Mouse (Mus musculus) heart, adult 2 months (tissue): ENCODE data around the gene Rnasek. TPM values are rescaled to one million over a fixed set of nuclear protein-coding genes. Genes with fewer than 3 reads are reported as not detected.

Experiments
- DNase-seq, 2 experiments: peaks; one replicate each; pipeline ENCODE4 v3.0.0; 2021
- H3K27ac ChIP-seq: fragments of 200-600 bp; 2 replicates; pipeline ENCODE4 v1.8.1; 2022
- H3K27me3 ChIP-seq: fragments of 200-500 bp; 2 replicates; pipeline ENCODE4 v1.6.1; 2012; ENCODE audit warnings: mild to moderate bottlenecking, low read length, inconsistent platforms, mixed read lengths; ENCODE audit not compliant: control insufficient read depth, insufficient read depth
- H3K36me3 ChIP-seq: fragments of 200-500 bp; 2 replicates; pipeline ENCODE4 v1.6.1; 2012; ENCODE audit warnings: low read length, inconsistent platforms; ENCODE audit not compliant: control insufficient read depth, insufficient read depth
- H3K4me1 ChIP-seq: fragments of 200-500 bp; 2 replicates; pipeline ENCODE4 v1.6.1; 2011; ENCODE audit warnings: low read length; ENCODE audit not compliant: control insufficient read depth, insufficient read depth
- H3K4me3 ChIP-seq: fragments of 200-600 bp; 2 replicates; pipeline ENCODE4 v1.8.1; 2022
- H3K79me2 ChIP-seq: fragments of 200-500 bp; replicated peaks from 2 replicates; pipeline ENCODE4 v1.6.1; 2012; ENCODE audit warnings: mild to moderate bottlenecking, inconsistent platforms, low read length, moderate library complexity, mixed read lengths; ENCODE audit not compliant: control insufficient read depth, insufficient read depth
- H3K9ac ChIP-seq: fragments of 200-500 bp; 2 replicates; pipeline ENCODE4 v1.6.1; 2012; ENCODE audit warnings: low read depth, mild to moderate bottlenecking, control low read depth, inconsistent platforms, low read length, mixed read lengths
- CTCF ChIP-seq: fragments of 200-600 bp; IDR thresholded peaks from 2 replicates; pipeline ENCODE4 v1.8.1; 2022; ENCODE audit warnings: antibody characterized with exemption, mild to moderate bottlenecking, moderate library complexity
- EP300 ChIP-seq: fragments of 200-500 bp; IDR thresholded peaks from 2 replicates; pipeline ENCODE4 v1.6.1; 2011; ENCODE audit warnings: low read depth, low read length, control low read depth; ENCODE audit not compliant: insufficient read depth
- POLR2A ChIP-seq: fragments of 200-500 bp; IDR thresholded peaks from 2 replicates; pipeline ENCODE4 v1.6.1; 2011; ENCODE audit warnings: mild to moderate bottlenecking, low read depth, low read length, control low read depth; ENCODE audit not compliant: insufficient read depth
- WGBS: fragments of 180-500 bp; shearing (Covaris S2); methylation state at CpG from one replicate; pipeline ENCODE4 v1.1.7; 2018; 5-methylcytosine and 5-hydroxymethylcytosine counted together
- intact Hi-C: fragments of 180-260 bp; cut with DNase I; formaldehyde crosslinking; loops from one replicate; pipeline ENCODE4 v1.15.1; 2025
- polyA plus RNA-seq: library from polyadenylated mRNA; depleted of rRNA; stranded (reverse); fragments of >200 nt; gene quantifications from 2 replicates; pipeline ENCODE4 v1.2.3, GENCODE M21; 2012
- total RNA-seq, 2 experiments: library from RNA; stranded (reverse); gene quantifications; 2 replicates each; pipeline ENCODE4 v1.2.3; 2021

Rnasek gene
- total and polyA plus RNA-seq, 3 experiments, result 95.4 to 166 (median 103) TPM

DNA sequence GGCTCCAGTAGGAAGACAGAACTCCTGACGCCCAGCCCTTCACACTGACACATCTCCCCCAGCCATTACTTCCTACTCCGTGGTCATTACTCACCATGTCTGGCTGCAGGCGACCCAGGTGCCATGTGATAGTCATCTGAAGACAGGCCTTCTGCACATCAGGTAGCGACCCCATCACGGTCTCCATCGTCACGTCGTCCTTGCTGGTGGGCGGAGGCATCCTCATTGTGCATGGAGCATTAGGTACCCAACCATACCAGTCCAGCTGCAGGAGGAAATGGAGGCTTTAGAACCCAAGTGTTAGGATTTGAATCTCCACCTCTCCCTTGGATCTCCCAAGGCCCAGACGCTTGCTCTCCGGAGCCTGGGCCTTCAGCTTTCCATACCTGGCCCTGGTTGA lies 2.9 kb upstream of the Rnasek start:
- no peak overlapping the region for H3K27ac ChIP-seq
- H3K4me3 ChIP-seq, result no peak overlapping the region
- TF ChIP-seq CTCF, result no peak
- TF ChIP-seq POLR2A, result no peak
- no peak for TF ChIP-seq EP300
- H3K79me2 ChIP-seq, result no peaks in the 10 kb centered on the region
- intact Hi-C loops, result no loop called here
- no peaks in the 10 kb centered on the region for H3K36me3 ChIP-seq
- WGBS, result 73% methylated on average over 11 of the region's 11 CpGs
- no peak overlapping the region for H3K9ac ChIP-seq
- no peaks in the 10 kb centered on the region for H3K27me3 ChIP-seq
- H3K4me1 ChIP-seq, result no peaks in the 10 kb centered on the region; the same call in 1 of the 2 replicates
- no peak for DNase-seq

GRCm38 (mm10) chr11:70238591-70239440 lies 826 bp downstream of the Rnasek start:
- 6% methylated on average over 23 of the region's 23 CpGs for WGBS
- Histone ChIP-seq H3K27me3 (no peaks in the 10 kb centered on the region), H3K27ac (peak overlapping the region; percentile 97), H3K4me3 (peak overlapping the region; percentile 96), H3K36me3 (no peaks in the 10 kb centered on the region), H3K4me1 (peaks cover 5% of the 10 kb centered on the region), H3K79me2 (no peaks in the 10 kb centered on the region), H3K9ac (peak overlapping the region; percentile 89)
- 0 out of 2 replicates have a peak, but pooled peaks have one; percentile 11 for TF ChIP-seq POLR2A
- TF ChIP-seq CTCF, result no peak
- TF ChIP-seq EP300, result no peak
- intact Hi-C loops, result no loop called here
- no peak for DNase-seq

DNA sequence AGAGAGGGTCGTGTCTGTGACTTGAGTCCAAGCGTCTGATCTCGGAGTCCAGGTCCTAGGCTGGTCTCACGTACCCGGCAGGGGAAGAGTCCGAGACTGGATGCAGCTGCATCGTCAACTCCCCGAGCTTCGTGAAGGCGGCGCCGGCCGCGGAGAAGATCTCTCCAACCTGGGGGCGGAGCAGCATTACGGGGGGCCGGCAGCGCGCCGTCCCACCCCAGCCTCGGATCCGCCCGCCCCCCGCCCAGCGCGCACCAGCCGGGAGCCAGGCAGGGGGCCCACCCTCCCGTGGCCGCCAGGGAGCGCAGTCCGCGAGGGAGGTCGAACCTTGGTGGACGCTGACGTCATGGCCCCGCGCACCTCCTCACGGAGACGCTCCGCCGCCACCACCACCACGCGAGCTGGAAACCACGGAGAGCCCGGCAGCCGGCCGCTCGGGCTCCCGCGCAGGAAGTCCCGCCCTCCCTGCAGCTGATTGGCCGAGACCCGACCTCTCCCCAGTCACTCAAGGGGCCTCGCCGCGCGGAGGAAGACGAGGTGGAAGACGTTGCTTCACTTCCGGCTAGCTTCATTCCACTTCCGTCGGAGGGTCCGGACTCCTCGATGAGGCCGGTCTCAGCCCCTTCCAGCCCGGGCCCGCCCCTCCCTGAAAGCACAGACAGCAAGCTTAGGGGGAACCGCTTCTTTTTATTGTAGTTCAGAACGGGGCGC lies 2.0 kb downstream of the Rnasek start, which contains the start of gene 0610010K14Rik:
Gene 0610010K14Rik (minus strand): TSS at position 458 of the 711 bp plus-strand sequence.
- H3K4me3 ChIP-seq, result peak within 1 kb of the TSS; percentile 96
- no peaks in the 10 kb centered on the region for H3K79me2 ChIP-seq
- H3K9ac ChIP-seq, result peak within 1 kb of the TSS; percentile 90
- TF ChIP-seq EP300 (peak; percentile 76; the same call in 1 of the 2 replicates), POLR2A (peak; percentile 96), CTCF (peak; percentile 81)
- H3K27me3 ChIP-seq, result no peaks in the 10 kb centered on the region
- peak within 1 kb of the TSS; percentile 97 for H3K27ac ChIP-seq
- H3K4me1 ChIP-seq, result peaks cover 5% of the 10 kb centered on the region
- no peaks in the 10 kb centered on the region for H3K36me3 ChIP-seq
- WGBS, result under 1% methylated on average over 67 of the region's 70 CpGs
- intact Hi-C loops, result no loop called here
- peak; percentile 99 for DNase-seq

- intact Hi-C loops, result no loop called here
- no peak for TF ChIP-seq EP300
- TF ChIP-seq POLR2A, result 0 out of 2 replicates have a peak, but pooled peaks have one; percentile 15
- peak overlapping the region; percentile 96 for H3K4me3 ChIP-seq
- peaks cover 5% of the 10 kb centered on the region for H3K4me1 ChIP-seq
- H3K79me2 ChIP-seq, result no peaks in the 10 kb centered on the region
- peak overlapping the region; percentile 97 for H3K27ac ChIP-seq
- no peaks in the 10 kb centered on the region for H3K36me3 ChIP-seq
- H3K27me3 ChIP-seq, result no peaks in the 10 kb centered on the region
- 17% methylated on average over 7 of the region's 7 CpGs for WGBS
- peak overlapping the region; percentile 19 for H3K9ac ChIP-seq
- DNase-seq, result peak in 1 of 2 experiments; percentile 54
Observed at GRCm38 (mm10) chr11:70236717-70237116, 2.9 kb downstream of the Rnasek start.

DNA sequence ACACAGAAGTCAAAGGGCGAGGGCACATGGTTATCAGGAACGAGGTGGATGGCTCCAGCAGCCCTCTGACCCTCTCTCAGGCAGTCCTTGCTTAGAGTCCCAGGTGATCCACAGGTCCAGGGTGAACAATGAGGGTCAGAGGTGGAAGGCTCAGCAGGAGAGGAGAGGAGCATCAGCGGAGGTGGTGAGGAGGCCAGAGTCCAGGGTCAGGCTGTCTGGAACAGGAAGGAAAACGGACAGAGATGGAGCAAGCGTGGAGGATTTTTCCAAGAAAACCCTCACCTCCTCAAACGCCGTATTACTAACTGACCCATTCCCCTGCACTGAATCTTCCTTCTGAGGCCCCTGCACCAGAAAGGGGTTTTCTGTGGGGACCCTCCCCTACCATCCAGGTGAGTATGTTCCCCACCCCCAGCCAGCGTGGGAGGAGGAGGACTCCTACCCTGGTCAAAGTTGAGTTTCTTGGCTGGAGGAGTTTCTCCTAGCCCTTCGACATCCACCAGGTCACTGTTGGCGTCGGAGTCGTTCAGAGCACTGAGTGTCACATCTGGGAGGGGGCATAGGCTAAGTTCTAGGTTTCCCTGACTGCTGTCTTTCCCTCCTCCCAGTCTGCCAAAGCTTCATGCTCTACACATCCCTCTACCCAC lies 4.3 kb downstream of the Rnasek start:
- Histone ChIP-seq H3K4me3 (no peak overlapping the region), H3K27me3 (no peaks in the 10 kb centered on the region), H3K36me3 (no peaks in the 10 kb centered on the region), H3K4me1 (peaks cover 5% of the 10 kb centered on the region), H3K27ac (no peak overlapping the region), H3K9ac (no peak overlapping the region), H3K79me2 (no peaks in the 10 kb centered on the region)
- no peak for TF ChIP-seq EP300
- TF ChIP-seq CTCF, result no peak
- no peak for TF ChIP-seq POLR2A
- DNase-seq, result no peak
- intact Hi-C loops, result no loop called here
- WGBS, result 87% methylated on average over 12 of the region's 12 CpGs

DNA sequence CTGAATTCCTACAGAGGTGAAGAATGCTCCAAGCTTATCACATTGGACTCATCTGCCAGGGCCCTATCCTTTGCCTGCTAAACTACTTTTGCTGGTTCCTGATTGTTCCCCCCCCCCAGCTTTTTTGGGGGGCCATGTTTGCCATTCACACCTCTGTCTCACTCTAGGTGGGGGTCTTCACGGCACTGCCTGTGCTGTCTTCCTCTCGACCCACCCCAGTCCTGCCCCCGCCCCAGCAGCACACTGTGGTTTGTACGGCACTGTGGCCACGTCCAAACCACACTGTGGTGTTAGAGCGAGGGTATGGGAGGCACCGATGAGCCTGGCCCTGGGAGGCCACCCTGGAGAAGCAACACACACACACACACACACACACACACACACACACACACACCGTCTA lies 5.1 kb downstream of the Rnasek start:
- Histone ChIP-seq H3K27ac (peak overlapping the region; percentile 94), H3K9ac (no peak overlapping the region), H3K4me3 (no peak overlapping the region), H3K4me1 (peaks cover 5% of the 10 kb centered on the region), H3K36me3 (no peaks in the 10 kb centered on the region), H3K27me3 (no peaks in the 10 kb centered on the region), H3K79me2 (no peaks in the 10 kb centered on the region)
- TF ChIP-seq EP300, result no peak
- no peak for TF ChIP-seq CTCF
- TF ChIP-seq POLR2A, result no peak
- intact Hi-C loops, result no loop called here
- WGBS, result 77% methylated on average over 8 of the region's 8 CpGs
- DNase-seq, result no peak
